Mouse (Mus musculus) left cerebral cortex, postnatal 36 days (tissue): Measurements from ENCODE around the gene Glb1. TPM values are rescaled to one million over a fixed set of nuclear protein-coding genes. Genes with fewer than 3 reads are reported as not detected.

Experiments used
- DNase-seq, 2 experiments: peaks; one replicate each; pipeline ENCODE4 v3.0.0; 2021 to 2022; ENCODE audit warnings: low spot score in 2 of 2, mixed read lengths in 1 of 2
- intact Hi-C: fragments of 180-260 bp; cut with DNase I; formaldehyde crosslinking; loops from one replicate; pipeline ENCODE4 v1.15.1; 2025
- total RNA-seq, 2 experiments: library from RNA; stranded (reverse); gene quantifications; 2 replicates each; pipeline ENCODE4 v1.2.3; 2021

Gene Glb1
- total RNA-seq, 2 experiments from 2014 or later: 24.5 to 26.5 TPM

DNA sequence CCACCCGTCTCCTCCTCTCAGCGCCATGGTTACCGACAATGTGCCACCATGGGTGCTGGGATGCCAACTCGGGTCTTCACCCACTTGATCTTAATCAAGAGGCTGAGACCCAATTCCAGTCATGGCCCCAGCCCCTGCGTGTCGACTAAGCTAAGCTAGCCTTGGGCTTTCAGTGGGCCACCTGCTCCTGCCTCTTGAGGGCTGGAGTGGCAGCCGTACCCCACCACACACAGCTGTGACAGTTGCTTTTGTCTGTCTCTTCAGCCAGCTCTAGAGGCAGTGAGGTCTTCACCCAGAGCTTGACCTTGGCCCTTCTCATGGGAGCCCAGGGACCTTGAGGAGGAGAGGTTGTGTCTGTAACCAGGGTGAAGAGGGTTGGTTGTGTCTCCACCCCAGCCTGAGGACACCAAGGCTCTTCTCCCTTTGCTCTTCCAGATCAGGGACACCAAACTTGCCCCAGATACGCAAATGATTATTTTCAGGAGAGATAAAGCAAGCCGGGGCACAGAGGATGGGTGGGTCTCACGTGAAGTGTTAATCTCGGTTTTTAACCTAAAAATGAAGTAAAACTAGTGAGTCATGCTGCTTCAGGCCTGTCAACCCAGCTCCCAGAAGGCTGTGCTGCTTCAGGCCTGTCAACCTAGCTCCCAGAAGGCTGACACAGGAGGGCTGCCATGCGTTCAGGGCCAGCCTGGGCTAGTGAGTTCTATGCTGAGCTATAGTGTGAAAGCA is 27.4 kb downstream of the Glb1 start:
- intact Hi-C loops: no loop called here
- DNase-seq: no peak

DNA sequence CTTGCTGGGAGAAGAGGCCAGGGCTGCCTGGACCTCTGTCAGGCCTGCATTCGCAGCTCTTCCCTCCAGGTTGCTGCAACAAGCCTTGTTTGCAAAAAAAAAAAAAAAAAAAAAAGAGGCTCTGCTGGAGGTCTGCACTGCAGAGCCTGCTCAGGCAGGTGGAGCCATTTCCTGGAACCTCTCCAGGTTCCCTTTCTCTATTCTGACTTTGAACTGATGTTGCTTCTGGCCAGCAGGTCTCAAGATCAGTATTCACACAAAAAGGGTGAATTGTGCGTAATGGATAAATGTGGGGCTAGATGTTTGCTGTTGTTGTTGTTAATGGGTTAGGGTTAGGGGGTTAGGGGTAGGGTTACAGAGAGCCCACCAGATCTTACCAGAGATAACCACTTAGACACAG is 34.8 kb downstream of the Glb1 start:
- no peak for DNase-seq
- intact Hi-C loops: no loop called here

GRCm38 (mm10) chr9:114440548-114440947 is 39.7 kb downstream of the Glb1 start:
- intact Hi-C loops: no loop called here
- DNase-seq: no peak

DNA sequence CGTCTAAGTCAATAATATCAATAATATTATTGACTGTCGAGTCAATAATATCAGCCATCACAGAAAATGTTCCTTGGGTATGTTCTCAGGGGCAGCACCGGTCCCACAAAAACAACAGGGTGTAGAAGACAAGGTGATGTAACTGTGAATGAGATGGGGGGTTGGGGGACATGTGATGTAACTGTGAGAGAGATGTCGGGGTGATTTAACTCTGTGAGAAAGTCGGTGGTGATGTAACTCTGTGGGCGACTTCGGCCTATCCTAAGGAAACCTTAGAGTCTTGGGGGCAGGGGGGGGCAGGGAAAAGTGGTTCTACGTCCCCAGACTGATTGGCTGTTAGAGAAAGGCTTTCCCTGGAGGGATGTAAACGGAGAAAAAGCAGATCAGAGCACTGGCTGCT is 41.3 kb downstream of the Glb1 start:
- intact Hi-C loops: no loop called here
- no peak for DNase-seq

- intact Hi-C loops: no loop called here
- no peak for DNase-seq
Observed at GRCm38 (mm10) chr9:114442893-114443292, 42.0 kb downstream of the Glb1 start.

GRCm38 (mm10) chr9:114443351-114443750 is 42.5 kb downstream of the Glb1 start:
- no peak for DNase-seq
- intact Hi-C loops: no loop called here

DNA sequence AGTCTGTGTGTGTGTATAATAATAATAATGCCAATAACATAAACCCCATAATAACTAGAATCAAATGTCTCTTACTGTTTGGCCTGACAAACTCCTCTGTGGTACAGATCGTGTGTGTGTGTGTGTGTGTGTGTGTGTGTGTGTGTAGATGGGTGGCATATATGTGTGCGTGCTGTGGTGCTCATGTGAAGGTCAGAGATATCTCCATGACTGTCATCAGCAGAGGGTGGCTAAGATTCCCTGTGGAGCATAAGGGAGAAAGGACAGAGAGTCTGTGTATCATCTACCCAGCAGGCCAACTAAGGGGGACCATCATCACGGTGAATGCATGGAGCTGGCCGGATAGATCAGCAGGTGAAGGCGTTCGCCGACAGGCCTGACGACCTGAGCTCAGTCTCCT is 46.0 kb downstream of the Glb1 start:
- DNase-seq: no peak
- intact Hi-C loops: no loop called here

- DNase-seq: no peak
- intact Hi-C loops: no loop called here
Observed at GRCm38 (mm10) chr9:114448700-114449099, 47.8 kb downstream of the Glb1 start.

DNA sequence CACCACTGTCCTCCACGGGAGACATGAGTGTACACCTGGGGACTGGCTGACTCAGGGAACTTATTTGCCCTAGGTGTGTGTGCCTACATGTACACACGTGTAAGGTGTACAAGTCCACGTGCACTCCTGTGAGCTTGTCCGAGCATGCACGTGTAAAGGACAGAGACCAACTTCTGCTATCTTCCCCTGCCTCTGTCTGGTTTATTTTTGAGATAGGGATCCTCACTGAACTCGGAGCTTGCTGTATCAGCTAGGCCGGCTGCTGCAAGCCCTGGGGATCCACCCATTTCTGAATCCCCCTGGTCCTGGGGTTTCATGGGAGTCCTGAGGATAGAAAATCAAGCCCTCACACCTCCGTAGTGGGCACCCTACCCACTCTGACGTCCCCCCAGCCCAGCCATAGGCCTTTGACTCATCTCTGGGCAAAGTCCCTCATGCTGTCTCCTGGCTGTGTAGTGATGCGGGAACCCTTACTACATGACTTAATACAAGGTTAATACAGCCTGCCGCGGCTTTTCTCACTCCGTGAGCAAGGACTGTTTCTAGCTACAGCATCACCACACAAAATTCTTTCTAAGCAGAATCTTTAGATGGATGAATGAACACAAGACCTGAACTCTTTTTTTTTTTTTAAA is 48.4 kb downstream of the Glb1 start:
- intact Hi-C loops: no loop called here
- DNase-seq: no peak

DNA sequence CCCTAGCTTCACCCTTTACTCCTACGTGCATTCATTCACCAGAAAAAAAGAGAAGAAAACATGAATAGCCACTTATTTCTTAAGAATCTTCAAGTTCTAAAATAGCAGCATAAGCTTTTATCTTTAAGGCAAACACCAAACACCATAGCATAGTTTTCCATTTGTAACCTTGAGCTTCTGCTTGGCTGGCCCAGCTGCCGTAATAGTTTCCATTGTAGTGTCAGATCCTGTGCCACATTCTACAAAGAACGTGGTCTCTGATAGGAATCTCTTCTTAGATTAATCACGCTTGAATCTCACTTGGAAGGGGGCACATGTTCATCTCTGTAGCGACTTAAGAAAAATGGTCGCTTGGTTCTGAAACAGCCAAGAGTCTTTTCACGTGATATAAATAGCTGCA is 50.7 kb downstream of the Glb1 start:
- intact Hi-C loops: no loop called here
- no peak for DNase-seq

DNA sequence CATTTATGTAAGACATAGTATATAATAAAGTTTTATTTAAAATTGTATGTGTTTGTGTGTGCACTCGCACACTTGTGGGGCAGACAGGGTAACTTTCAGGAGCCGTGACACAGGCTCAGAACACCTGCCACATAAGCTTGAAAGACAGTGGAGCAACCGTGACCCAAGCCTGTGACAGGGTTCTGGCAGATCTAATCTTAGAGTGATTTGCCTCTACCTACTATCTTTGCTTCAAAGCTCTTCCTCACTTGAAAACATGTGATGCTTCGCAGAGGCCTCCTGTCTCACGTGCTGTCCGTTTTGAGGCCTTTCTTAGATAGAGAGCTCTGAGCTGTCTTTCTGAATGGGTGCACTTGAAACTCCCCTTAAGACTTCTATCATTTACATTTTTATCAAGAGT is 51.5 kb downstream of the Glb1 start:
- intact Hi-C loops: no loop called here

DNA sequence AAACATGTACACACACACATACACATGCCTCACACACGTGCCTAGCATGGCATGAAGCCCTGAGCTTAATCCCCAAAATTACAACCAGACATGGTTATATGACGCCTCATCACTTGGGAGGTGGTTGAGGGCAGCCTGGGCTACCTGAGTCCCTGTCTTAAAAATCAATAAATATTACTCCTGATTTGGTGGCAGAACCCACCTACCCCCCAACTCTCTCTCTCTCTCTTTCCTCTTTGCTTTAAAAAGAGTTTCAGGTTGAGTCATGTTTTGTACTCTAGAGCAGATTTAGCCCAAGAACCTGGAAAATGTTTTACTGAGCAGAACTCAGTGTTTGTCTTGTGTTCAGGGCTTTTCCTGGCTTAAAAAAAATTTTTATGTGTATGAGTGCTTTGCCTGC is 54.5 kb downstream of the Glb1 start:
- intact Hi-C loops: no loop called here
- no peak for DNase-seq

More for the DNA sequence above, 51.5 kb downstream of the Glb1 start:
- DNase-seq: no peak

- intact Hi-C loops: no loop called here
- DNase-seq: no peak
Observed at GRCm38 (mm10) chr9:114458436-114458835, 57.6 kb downstream of the Glb1 start.

DNA sequence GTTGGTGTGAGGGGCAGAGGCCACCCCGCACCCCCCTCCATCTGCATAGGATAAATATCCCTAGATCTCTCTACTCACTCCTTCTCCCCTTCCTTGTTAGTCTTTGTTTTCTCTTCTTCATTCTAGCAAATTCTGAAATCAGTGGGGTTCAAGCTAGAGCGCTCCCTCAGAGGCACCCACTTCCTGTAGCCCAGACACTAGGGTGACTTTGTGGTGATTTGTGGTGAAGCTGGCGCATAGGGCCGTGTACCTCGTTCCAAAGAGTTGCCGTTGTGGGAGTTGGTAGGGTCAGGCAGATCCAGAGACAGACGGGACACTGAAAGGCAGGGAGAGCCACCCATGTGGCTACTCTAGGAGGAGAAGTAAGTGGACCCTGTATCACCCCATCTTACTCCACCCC is 61.7 kb downstream of the Glb1 start:
- DNase-seq: no peak
- intact Hi-C loops: no loop called here

- intact Hi-C loops: no loop called here
- no peak for DNase-seq
Observed at GRCm38 (mm10) chr9:114465442-114465841, 64.6 kb downstream of the Glb1 start.

DNA sequence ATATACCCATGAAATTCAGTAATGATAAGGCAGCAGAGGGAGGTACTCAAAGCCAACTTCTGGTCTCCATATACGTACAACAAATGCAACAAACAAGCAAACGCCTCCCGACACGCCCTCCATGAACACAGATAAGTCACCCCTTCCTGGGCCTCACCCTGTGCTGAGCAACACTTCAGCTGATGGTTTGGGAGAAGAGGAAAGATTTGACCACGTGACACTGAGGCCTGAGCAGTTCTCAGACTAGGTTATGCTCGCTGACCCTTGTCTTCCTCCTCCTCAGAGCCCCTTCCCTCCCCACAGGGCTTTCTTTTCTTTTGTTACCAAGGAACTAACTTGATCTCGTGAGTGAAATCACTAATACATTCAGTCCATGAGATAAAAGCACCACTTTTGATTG is 66.0 kb downstream of the Glb1 start:
- intact Hi-C loops: no loop called here
- no peak for DNase-seq

DNA sequence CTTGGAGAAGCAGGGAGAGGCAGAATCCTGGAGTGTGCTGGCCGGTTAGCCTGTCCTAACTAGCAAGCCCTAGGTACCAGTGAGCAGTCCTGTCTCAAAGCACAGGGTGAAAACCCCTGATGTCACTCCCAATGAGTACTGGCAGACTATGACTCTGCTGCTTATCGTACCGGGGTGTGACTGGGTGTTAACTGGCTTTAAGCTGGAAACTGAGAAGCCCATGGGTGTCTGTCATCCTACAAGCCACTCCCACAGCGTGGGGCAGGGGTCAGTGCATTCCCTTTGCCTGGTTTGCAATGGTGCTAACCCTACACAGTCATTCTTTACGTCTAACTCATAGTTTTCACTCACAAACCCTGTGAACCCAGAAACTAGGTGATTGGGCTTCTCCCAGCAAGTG is 67.3 kb downstream of the Glb1 start:
- no peak for DNase-seq
- intact Hi-C loops: no loop called here

DNA sequence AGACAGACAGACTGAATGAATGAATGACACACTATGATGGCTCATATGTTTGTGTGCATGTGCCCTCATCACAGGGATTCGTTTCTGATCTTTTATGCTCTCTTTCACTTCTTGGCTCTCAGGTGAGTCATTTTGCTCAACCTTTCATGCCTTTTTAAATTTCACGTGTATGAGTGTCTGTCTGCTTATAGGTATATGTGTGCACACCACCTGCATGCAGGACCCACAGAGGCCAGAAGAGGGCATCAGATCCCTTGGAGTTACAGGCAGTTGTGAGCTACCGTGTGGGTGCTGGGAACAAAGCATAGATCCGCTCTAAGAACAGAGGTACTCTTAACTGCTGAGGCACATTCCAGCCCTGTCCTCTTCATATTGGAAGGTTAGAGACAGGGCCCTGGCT is 67.8 kb downstream of the Glb1 start:
- DNase-seq: no peak
- intact Hi-C loops: no loop called here

DNA sequence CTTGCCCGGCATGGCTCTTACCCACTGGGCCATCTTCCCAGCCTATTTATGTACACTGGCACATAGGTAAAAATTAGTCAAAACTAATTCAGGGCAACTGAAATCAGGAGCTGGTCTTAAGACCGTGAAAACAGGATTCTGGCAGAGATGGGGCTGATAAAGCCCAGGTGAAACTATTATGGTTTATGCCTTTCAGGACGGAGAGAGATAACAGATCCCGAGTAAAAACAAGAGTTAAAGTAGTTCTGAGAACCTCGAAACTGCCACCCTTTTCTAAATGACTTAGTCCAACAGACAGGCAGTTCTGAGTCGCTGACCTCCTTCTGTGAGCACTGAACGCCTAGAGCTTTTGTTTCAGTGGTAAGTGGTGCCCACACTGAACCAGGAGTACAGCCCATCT is 71.0 kb downstream of the Glb1 start:
- intact Hi-C loops: no loop called here
- DNase-seq: no peak

DNA sequence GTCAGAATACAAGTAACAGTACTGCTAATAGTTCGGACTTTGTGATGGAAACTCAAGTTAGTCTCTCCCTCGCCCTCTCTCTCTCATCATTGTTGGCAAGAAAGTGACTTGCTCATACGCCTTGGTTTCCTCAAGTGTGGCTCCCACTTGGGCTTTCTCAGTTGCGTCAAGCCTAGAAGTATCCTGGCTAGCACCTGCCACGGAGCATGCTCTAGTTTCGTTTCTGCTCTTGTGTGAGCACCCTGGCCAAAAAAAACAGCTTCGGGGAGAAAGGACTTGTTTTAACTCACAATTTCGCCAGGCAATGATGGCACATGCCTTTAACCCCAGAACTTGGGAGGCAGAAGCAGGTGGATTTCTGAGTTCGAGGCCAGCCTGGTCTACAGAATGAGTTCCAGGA is 76.1 kb downstream of the Glb1 start:
- no peak for DNase-seq
- intact Hi-C loops: no loop called here

- no peak for DNase-seq
- intact Hi-C loops: no loop called here
Observed at GRCm38 (mm10) chr9:114480940-114481339, 80.1 kb downstream of the Glb1 start.

GRCm38 (mm10) chr9:114484771-114485170 is 83.9 kb downstream of the Glb1 start:
- intact Hi-C loops: no loop called here
- no peak for DNase-seq
